Mouse (Mus musculus) forebrain, embryonic 14.5 days (tissue): ENCODE data around the gene Rnls. TPM values are rescaled to one million over a fixed set of nuclear protein-coding genes. Genes with fewer than 3 reads are reported as not detected.
A peak's percentile ranks its signal among the peaks of the same experiment; 100 is the strongest.

Experiments
- ATAC-seq: fragments of 200-750 bp; cut with Nextera tagmentation; 2 replicates; pipeline ENCODE4 v1.8.0; 2017; ENCODE audit warnings: mild to moderate bottlenecking, moderate library complexity
- DNase-seq: peaks from one replicate; pipeline ENCODE4 v3.0.0-alpha.2; 2015; ENCODE audit warnings: low spot score
- H3K27ac ChIP-seq: fragments of 300-500 bp; sonication (generic); 2 replicates; pipeline ENCODE4 v1.5.1; 2014; ENCODE audit warnings: low read depth, mild to moderate bottlenecking, control low read depth, low read length, moderate library complexity
- H3K27me3 ChIP-seq: fragments of 300-500 bp; sonication (generic); replicated peaks from 2 replicates; pipeline ENCODE4 v1.6.1; 2014; ENCODE audit warnings: low read length, control low read depth, mixed read lengths; ENCODE audit not compliant: control insufficient read depth, insufficient read depth
- H3K36me3 ChIP-seq: fragments of 300-500 bp; sonication (generic); 2 replicates; pipeline ENCODE4 v1.6.1; 2014; ENCODE audit warnings: low read length, control low read depth; ENCODE audit not compliant: control insufficient read depth, insufficient read depth
- H3K4me1 ChIP-seq: fragments of 300-500 bp; sonication (generic); 2 replicates; pipeline ENCODE4 v1.6.1; 2014; ENCODE audit warnings: antibody characterized with exemption, low read length, control low read depth; ENCODE audit not compliant: control insufficient read depth, insufficient read depth
- H3K4me2 ChIP-seq: fragments of 300-500 bp; sonication (generic); 2 replicates; pipeline ENCODE4 v1.6.1; 2014; ENCODE audit warnings: mild to moderate bottlenecking, control low read depth, low read length
- H3K4me3 ChIP-seq: fragments of 300-500 bp; sonication (generic); 2 replicates; pipeline ENCODE4 v1.5.1; 2014; ENCODE audit warnings: low read depth, low read length, control low read depth
- H3K9ac ChIP-seq: fragments of 300-500 bp; sonication (generic); 2 replicates; pipeline ENCODE4 v1.6.1; 2014; ENCODE audit warnings: mild to moderate bottlenecking, low read length, control low read depth, moderate library complexity
- H3K9me3 ChIP-seq: fragments of 300-500 bp; sonication (generic); replicated peaks from 2 replicates; pipeline ENCODE4 v1.6.1; 2016; ENCODE audit warnings: low read length, control low read depth, mixed read lengths; ENCODE audit not compliant: control insufficient read depth
- WGBS: fragments of 180-500 bp; shearing (Covaris S2); extraction: QIAGEN DNeasy Blood & Tissue Kit; methylation state at CpG from one replicate; pipeline ENCODE4 v1.1.7; 2014; 5-methylcytosine and 5-hydroxymethylcytosine counted together
- polyA plus RNA-seq: library from polyadenylated mRNA; unstranded; fragments of >200 nt; fragmentation: Nextera tagmentation; extraction: Ambion mirVana; gene quantifications from 2 replicates; pipeline ENCODE4 v1.2.1, GENCODE M21; 2014

Gene Rnls
- polyA plus RNA-seq, 1 experiment from 2014 or later: 10.7 TPM

GRCm38 (mm10) chr19:33240386-33240785, 151.7 kb downstream of the Rnls start:
- H3K9ac ChIP-seq: no peak overlapping the region
- ATAC-seq (no peak), DNase-seq (no peak)
- H3K4me2 ChIP-seq: no peak overlapping the region
- no peak overlapping the region for H3K27ac ChIP-seq
- no peak overlapping the region for H3K4me3 ChIP-seq
- H3K36me3 ChIP-seq: no peaks in the 10 kb centered on the region
- WGBS: 90% methylated on average over 2 of the region's 2 CpGs
- H3K27me3 ChIP-seq: no peaks in the 10 kb centered on the region
- H3K9me3 ChIP-seq: no peaks in the 10 kb centered on the region
- H3K4me1 ChIP-seq: no peaks in the 10 kb centered on the region

GRCm38 (mm10) chr19:33232902-33233301, 159.2 kb downstream of the Rnls start:
- ATAC-seq (no peak), DNase-seq (no peak)
- Histone ChIP-seq H3K27me3 (no peaks in the 10 kb centered on the region), H3K4me2 (no peak overlapping the region), H3K4me1 (no peaks in the 10 kb centered on the region), H3K36me3 (no peaks in the 10 kb centered on the region), H3K9ac (no peak overlapping the region), H3K9me3 (no peaks in the 10 kb centered on the region), H3K4me3 (no peak overlapping the region), H3K27ac (no peak overlapping the region)
- 87% methylated on average over 3 of the region's 3 CpGs for WGBS

GRCm38 (mm10) chr19:33231303-33231702, 160.8 kb downstream of the Rnls start:
- Histone ChIP-seq H3K4me1 (no peaks in the 10 kb centered on the region), H3K27me3 (no peaks in the 10 kb centered on the region), H3K9me3 (no peaks in the 10 kb centered on the region), H3K27ac (no peak overlapping the region), H3K4me2 (no peak overlapping the region), H3K9ac (no peak overlapping the region), H3K4me3 (no peak overlapping the region), H3K36me3 (no peaks in the 10 kb centered on the region)
- no peak for DNase-seq
- 59% methylated on average over 6 of the region's 6 CpGs for WGBS
- no peak for ATAC-seq

- Histone ChIP-seq H3K4me2 (no peak overlapping the region), H3K4me3 (no peak overlapping the region), H3K9me3 (no peaks in the 10 kb centered on the region), H3K27me3 (no peaks in the 10 kb centered on the region), H3K27ac (no peak overlapping the region), H3K36me3 (no peaks in the 10 kb centered on the region), H3K9ac (no peak overlapping the region), H3K4me1 (peaks cover 4% of the 10 kb centered on the region; the same call in 1 of the 2 replicates)
- 9% methylated on average over 3 of the region's 3 CpGs for WGBS
- ATAC-seq (peak; percentile 85), DNase-seq (peak; percentile 93)
Measured at GRCm38 (mm10) chr19:33227004-33227403, 165.1 kb downstream of the Rnls start.

GRCm38 (mm10) chr19:33225858-33226705, 166.0 kb downstream of the Rnls start:
- Histone ChIP-seq H3K27me3 (no peaks in the 10 kb centered on the region), H3K4me2 (no peak overlapping the region), H3K27ac (no peak overlapping the region), H3K36me3 (no peaks in the 10 kb centered on the region), H3K9me3 (no peaks in the 10 kb centered on the region), H3K9ac (no peak overlapping the region), H3K4me1 (peaks cover 4% of the 10 kb centered on the region; the same call in 1 of the 2 replicates), H3K4me3 (no peak overlapping the region)
- WGBS: 67% methylated on average over 5 of the region's 5 CpGs
- ATAC-seq: no peak
- DNase-seq: peak; percentile 39

- H3K4me3 ChIP-seq: no peak overlapping the region
- H3K36me3 ChIP-seq: no peaks in the 10 kb centered on the region
- DNase-seq (no peak), ATAC-seq (no peak)
- no peak overlapping the region for H3K4me2 ChIP-seq
- H3K27ac ChIP-seq: no peak overlapping the region
- H3K9ac ChIP-seq: no peak overlapping the region
- H3K4me1 ChIP-seq: peaks cover 4% of the 10 kb centered on the region; the same call in 1 of the 2 replicates
- WGBS: 93% methylated on average over 9 of the region's 9 CpGs
- no peaks in the 10 kb centered on the region for H3K27me3 ChIP-seq
- no peaks in the 10 kb centered on the region for H3K9me3 ChIP-seq
Measured at GRCm38 (mm10) chr19:33225002-33225376, 167.1 kb downstream of the Rnls start.

GRCm38 (mm10) chr19:33224181-33225001, 167.7 kb downstream of the Rnls start:
- Histone ChIP-seq H3K4me1 (peaks cover 4% of the 10 kb centered on the region; the same call in 1 of the 2 replicates), H3K4me3 (no peak overlapping the region), H3K4me2 (peak overlapping the region; percentile 33), H3K9ac (no peak overlapping the region), H3K9me3 (no peaks in the 10 kb centered on the region), H3K27ac (no peak overlapping the region), H3K36me3 (no peaks in the 10 kb centered on the region), H3K27me3 (no peaks in the 10 kb centered on the region)
- peak; percentile 88 for DNase-seq
- ATAC-seq: peak; percentile 89
- 43% methylated on average over 8 of the region's 8 CpGs for whole genome bisulfite sequencing

GRCm38 (mm10) chr19:33223766-33224165, 168.3 kb downstream of the Rnls start:
- no peaks in the 10 kb centered on the region for H3K36me3 ChIP-seq
- no peak overlapping the region for H3K27ac ChIP-seq
- H3K4me1 ChIP-seq: peaks cover 4% of the 10 kb centered on the region; the same call in 1 of the 2 replicates
- peak overlapping the region; percentile 33 for H3K4me2 ChIP-seq
- WGBS: 65% methylated on average over 5 of the region's 5 CpGs
- ATAC-seq: no peak
- H3K9me3 ChIP-seq: no peaks in the 10 kb centered on the region
- no peak overlapping the region for H3K9ac ChIP-seq
- no peak overlapping the region for H3K4me3 ChIP-seq
- no peaks in the 10 kb centered on the region for H3K27me3 ChIP-seq
- no peak for DNase-seq
